Mouse (Mus musculus) left cerebral cortex, adult 2 months (tissue): ENCODE results near the gene Kcnj10. TPM values are rescaled to one million over a fixed set of nuclear protein-coding genes. Genes with fewer than 3 reads are reported as not detected.

Experiments used
- DNase-seq, 2 experiments: peaks; one replicate each; pipeline ENCODE4 v3.0.0; 2021 to 2022; ENCODE audit warnings: low spot score in 2 of 2, mixed read lengths in 1 of 2; ENCODE audit errors: extremely low spot score in 1 of 2
- H3K27ac ChIP-seq: fragments of 200-600 bp; 2 replicates; pipeline ENCODE4 v1.8.1; 2022
- H3K4me3 ChIP-seq: fragments of 200-600 bp; 2 replicates; pipeline ENCODE4 v1.8.1; 2022
- CTCF ChIP-seq: fragments of 200-600 bp; IDR thresholded peaks from 2 replicates; pipeline ENCODE4 v1.8.1; 2022; ENCODE audit warnings: antibody characterized with exemption, mild to moderate bottlenecking, moderate library complexity
- intact Hi-C: fragments of 180-260 bp; cut with DNase I; formaldehyde crosslinking; loops from one replicate; pipeline ENCODE4 v1.15.1; 2025
- total RNA-seq, 2 experiments: library from RNA; stranded (reverse); gene quantifications; 2 replicates each; pipeline ENCODE4 v1.2.3; 2021

Gene Kcnj10
- total RNA-seq, 2 experiments from 2014 or later, result 86.5 to 108 TPM

GRCm38 (mm10) chr1:172337411-172338185 is 3.4 kb upstream of the Kcnj10 start:
- Histone ChIP-seq H3K27ac (no peak overlapping the region), H3K4me3 (no peak overlapping the region)
- DNase-seq, result no peak
- intact Hi-C loops, result no loop called here
- TF ChIP-seq CTCF, result no peak

- DNase-seq, result no peak
- intact Hi-C loops, result no loop called here
- peak overlapping the region; percentile 44 for H3K4me3 ChIP-seq
- peak overlapping the region; percentile 87 for H3K27ac ChIP-seq
- no peak for TF ChIP-seq CTCF
Observed at GRCm38 (mm10) chr1:172341386-172341785, 376 bp downstream of the Kcnj10 start.

- TF ChIP-seq CTCF, result no peak
- Histone ChIP-seq H3K27ac (peak overlapping the region; percentile 87), H3K4me3 (peak overlapping the region; percentile 44)
- intact Hi-C loops, result no loop called here
- peak; percentile 48 to 71 for DNase-seq
Observed at GRCm38 (mm10) chr1:172342729-172343128, 1.7 kb downstream of the Kcnj10 start.

GRCm38 (mm10) chr1:172343914-172344313 is 2.9 kb downstream of the Kcnj10 start:
- peak overlapping the region; percentile 22 for H3K4me3 ChIP-seq

GRCm38 (mm10) chr1:172344820-172345219 is 3.8 kb downstream of the Kcnj10 start:
- Histone ChIP-seq H3K27ac (peak overlapping the region; percentile 66), H3K4me3 (no peak overlapping the region)
- intact Hi-C loops, result no loop called here
- TF ChIP-seq CTCF, result no peak
- DNase-seq, result no peak

More at GRCm38 (mm10) chr1:172343914-172344313, 2.9 kb downstream of the Kcnj10 start:
- DNase-seq, result no peak
- intact Hi-C loops, result no loop called here
- H3K27ac ChIP-seq, result peak overlapping the region; percentile 60
- no peak for TF ChIP-seq CTCF

- intact Hi-C loops, result no loop called here
- H3K4me3 ChIP-seq, result no peak overlapping the region
- H3K27ac ChIP-seq, result peak overlapping the region; percentile 73
- no peak for DNase-seq
- TF ChIP-seq CTCF, result peak; percentile 6
Observed at GRCm38 (mm10) chr1:172346707-172347106, 5.7 kb downstream of the Kcnj10 start.

GRCm38 (mm10) chr1:172347382-172347781 is 6.4 kb downstream of the Kcnj10 start:
- Histone ChIP-seq H3K4me3 (no peak overlapping the region), H3K27ac (peak overlapping the region; percentile 73)
- TF ChIP-seq CTCF, result no peak
- intact Hi-C loops, result no loop called here
- DNase-seq, result no peak

GRCm38 (mm10) chr1:172349504-172349903 is 8.5 kb downstream of the Kcnj10 start:
- no peak overlapping the region for H3K4me3 ChIP-seq
- intact Hi-C loops, result no loop called here

GRCm38 (mm10) chr1:172349916-172350812 is 9.2 kb downstream of the Kcnj10 start:
- Histone ChIP-seq H3K27ac (peak overlapping the region; percentile 82), H3K4me3 (no peak overlapping the region)
- intact Hi-C loops, result no loop called here
- no peak for TF ChIP-seq CTCF
- peak; percentile 47 to 77 for DNase-seq

More at GRCm38 (mm10) chr1:172349504-172349903, 8.5 kb downstream of the Kcnj10 start:
- H3K27ac ChIP-seq, result peak overlapping the region; percentile 73
- DNase-seq, result no peak
- no peak for TF ChIP-seq CTCF

GRCm38 (mm10) chr1:172352001-172352400 is 11.0 kb downstream of the Kcnj10 start:
- TF ChIP-seq CTCF, result no peak
- H3K4me3 ChIP-seq, result no peak overlapping the region
- intact Hi-C loops, result no loop called here
- H3K27ac ChIP-seq, result peak overlapping the region; percentile 82
- DNase-seq, result no peak

GRCm38 (mm10) chr1:172352453-172352852 is 11.4 kb downstream of the Kcnj10 start:
- Histone ChIP-seq H3K4me3 (no peak overlapping the region), H3K27ac (peak overlapping the region; percentile 82)
- intact Hi-C loops, result no loop called here
- DNase-seq, result no peak
- TF ChIP-seq CTCF, result no peak

GRCm38 (mm10) chr1:172355336-172355735 is 14.3 kb downstream of the Kcnj10 start:
- DNase-seq, result no peak
- TF ChIP-seq CTCF, result no peak
- Histone ChIP-seq H3K27ac (peak overlapping the region; percentile 36; the same call in 1 of the 2 replicates), H3K4me3 (no peak overlapping the region)
- intact Hi-C loops, result loop anchor here (5.0 kb wide), 1 partner anchor 308 kb away; no protein-coding TSS in a partner anchor
